In genomic region chr6:86683872-86684654, GRCm38 (mm10) we compare ENCODE assay signal across 8 mouse cellular contexts. TPM values are rescaled to one million over a fixed set of nuclear protein-coding genes. Genes with fewer than 3 reads are reported as not detected.
DNase-seq lines count a peak whose midpoint lies in the region; ATAC-seq and TF ChIP-seq lines count a peak whose summit lies in the region.

TSS of gene Snrnp27 (minus strand) at chr6:86684522.

- peak within 1 kb of the TSS; percentile 81 for H3K9ac ChIP-seq in ES-Bruce4 (ENCODE audit: low read depth, poor library complexity, severe bottlenecking)
- H3K9ac ChIP-seq in forebrain, embryonic 13.5 days, result peak within 1 kb of the TSS; percentile 91
- H3K9ac ChIP-seq in liver, postnatal 0 days (replicated peaks), result peak within 1 kb of the TSS; percentile 94
- peak within 1 kb of the TSS; percentile 84 for H3K9ac ChIP-seq in neural tube, embryonic 14.5 days (replicated peaks; ENCODE audit: low read depth, low read length)

- H3K4me1 ChIP-seq in ES-Bruce4 (ENCODE audit: control insufficient read depth, insufficient read depth, low read length), result no peaks in the 10 kb centered on the region
- H3K4me1 ChIP-seq in forebrain, embryonic 13.5 days, result peaks cover 16% of the 10 kb centered on the region
- H3K4me1 ChIP-seq in liver, postnatal 0 days (ENCODE audit: insufficient read depth), result peaks cover 8% of the 10 kb centered on the region
- peaks cover 5% of the 10 kb centered on the region for H3K4me1 ChIP-seq in neural tube, embryonic 14.5 days (ENCODE audit: control insufficient read depth, insufficient read depth, low read length)

- DNase-seq in heart, postnatal 10 days, result peak; percentile 95 to 96
- DNase-seq in large intestine, adult 2 months (ENCODE audit: low read depth, low spot score), result peak; percentile 83
- peak; percentile 95 for DNase-seq in liver, postnatal 0 days
- peak; percentile 93 for DNase-seq in testis, postnatal 10 days (ENCODE audit: low spot score)

- TF ChIP-seq POLR2A in ES-Bruce4 (IDR thresholded peaks at IDR 0.05; ENCODE audit: insufficient read depth, low read length), result peak; percentile 39

- intact Hi-C loops in heart, postnatal 10 days (cut with DNase I), result loop anchor here (5.0 kb wide), 1 partner anchor 247 kb away; the partner anchor contains the start of gene C87436

- peak within 1 kb of the TSS; percentile 75; the same call in 1 of the 2 replicates for H3K27ac ChIP-seq in ES-Bruce4 (ENCODE audit: insufficient read depth, low read length)
- no peak within 1 kb of the TSS for H3K27ac ChIP-seq in forebrain, embryonic 13.5 days
- H3K27ac ChIP-seq in liver, postnatal 0 days (ENCODE audit: low read depth), result peak within 1 kb of the TSS; percentile 93
- 0 out of 2 replicates have a peak within 1 kb of the TSS, but pooled peaks have one; percentile 16 for H3K27ac ChIP-seq in neural tube, embryonic 14.5 days (ENCODE audit: low read depth, low read length)

- H3K4me3 ChIP-seq in ES-Bruce4 (ENCODE audit: low read depth, low read length), result peak within 1 kb of the TSS; percentile 91
- peak within 1 kb of the TSS; percentile 93 for H3K4me3 ChIP-seq in forebrain, embryonic 13.5 days
- peak within 1 kb of the TSS; percentile 83 for H3K4me3 ChIP-seq in liver, postnatal 0 days (ENCODE audit: low read depth, low read length)
- peak within 1 kb of the TSS; percentile 83 for H3K4me3 ChIP-seq in neural tube, embryonic 14.5 days (ENCODE audit: low read depth, low read length)

- peaks cover 20% of the 10 kb centered on the region for H3K36me3 ChIP-seq in ES-Bruce4 (ENCODE audit: control insufficient read depth, insufficient read depth, low read length, poor library complexity, severe bottlenecking)
- H3K36me3 ChIP-seq in forebrain, embryonic 13.5 days (ENCODE audit: poor library complexity, severe bottlenecking), result peaks cover 40% of the 10 kb centered on the region
- peaks cover 27% of the 10 kb centered on the region for H3K36me3 ChIP-seq in liver, postnatal 0 days (replicated peaks; ENCODE audit: insufficient read depth, low read length)
- peaks cover 32% of the 10 kb centered on the region for H3K36me3 ChIP-seq in neural tube, embryonic 14.5 days (ENCODE audit: control insufficient read depth, insufficient read depth, low read length)

- no peaks in the 10 kb centered on the region for H3K27me3 ChIP-seq in ES-Bruce4 (ENCODE audit: control insufficient read depth, insufficient read depth, low read length, poor library complexity, severe bottlenecking)
- H3K27me3 ChIP-seq in forebrain, embryonic 13.5 days, result no peaks in the 10 kb centered on the region
- no peaks in the 10 kb centered on the region for H3K27me3 ChIP-seq in liver, postnatal 0 days (ENCODE audit: insufficient read depth, low read length)
- no peaks in the 10 kb centered on the region for H3K27me3 ChIP-seq in neural tube, embryonic 14.5 days (ENCODE audit: control insufficient read depth, insufficient read depth, low read length)

- no peaks in the 10 kb centered on the region for H3K9me3 ChIP-seq in ES-Bruce4 (replicated peaks; ENCODE audit: control insufficient read depth, insufficient read depth, low read length, poor library complexity, severe bottlenecking)
- no peaks in the 10 kb centered on the region for H3K9me3 ChIP-seq in forebrain, embryonic 13.5 days (replicated peaks)
- no peaks in the 10 kb centered on the region for H3K9me3 ChIP-seq in liver, postnatal 0 days (ENCODE audit: low read length)
- H3K9me3 ChIP-seq in neural tube, embryonic 14.5 days (ENCODE audit: control insufficient read depth, low read length), result no peaks in the 10 kb centered on the region

- peak; percentile 85 for ATAC-seq in cerebellum, adult (ENCODE audit: insufficient number of reproducible peaks, low FRiP score, low TSS enrichment)
- ATAC-seq in forebrain, embryonic 13.5 days, result peak; percentile 93
- peak; percentile 99 for ATAC-seq in liver, postnatal 0 days
- peak; percentile 83 for ATAC-seq in neural tube, embryonic 14.5 days (ENCODE audit: low read depth)

- WGBS in forebrain, embryonic 13.5 days, result 3% methylated on average over 36 of the region's 36 CpGs
- WGBS in large intestine, adult 2 months, result 1% methylated on average over 36 of the region's 36 CpGs
- WGBS in liver, postnatal 0 days (ENCODE audit: insufficient replicate concordance), result 2% methylated on average over 36 of the region's 36 CpGs
- 3% methylated on average over 36 of the region's 36 CpGs for WGBS in neural tube, embryonic 14.5 days

- H3K4me2 ChIP-seq in forebrain, embryonic 13.5 days, result peak within 1 kb of the TSS; percentile 80
- H3K4me2 ChIP-seq in liver, postnatal 0 days (ENCODE audit: low read depth, low read length), result peak within 1 kb of the TSS; percentile 92
- H3K4me2 ChIP-seq in neural tube, embryonic 14.5 days (ENCODE audit: low read depth, low read length), result peak within 1 kb of the TSS; percentile 83

- 0 out of 2 replicates have a peak, but pooled peaks have one; percentile 43 for TF ChIP-seq EP300 in ES-Bruce4 (IDR thresholded peaks at IDR 0.05; ENCODE audit: insufficient read depth, low read depth, low read length)
- TF ChIP-seq EP300 in liver, postnatal 0 days (IDR thresholded peaks at IDR 0.05; ENCODE audit: low read depth), result peak; percentile 68

- no peak for TF ChIP-seq CTCF in ES-Bruce4 (IDR thresholded peaks at IDR 0.05; ENCODE audit: low read depth, low read length)
- TF ChIP-seq CTCF in liver, postnatal 0 days (IDR thresholded peaks at IDR 0.05; ENCODE audit: low read depth), result no peak

RNA-seq across cellular contexts. Expression of gene Snrnp27, which starts in this region (rescaled TPM):
- 83.1 and 93.5 TPM in 2 replicates for polyA plus RNA-seq in ES-Bruce4 (2011; ENCODE audit: insufficient read depth, insufficient read length, low read depth, missing spikeins)
- polyA plus RNA-seq in forebrain, embryonic 13.5 days (2015; fragmentation: Nextera tagmentation; extraction: Ambion mirVana), result 126 and 145 TPM in 2 replicates
- 10 to 100 TPM; 45.9 to 47.1 TPM for total RNA-seq in heart, postnatal 10 days (2021)
- 7.4 and 8.6 TPM in 2 replicates for polyA plus RNA-seq in large intestine, adult 2 months (2012; rRNA removed)
- polyA plus RNA-seq in liver, postnatal 0 days (2015; fragmentation: Nextera tagmentation; extraction: Ambion mirVana), result 40.5 and 41.1 TPM in 2 replicates
- 97.0 and 97.4 TPM in 2 replicates for polyA plus RNA-seq in neural tube, embryonic 14.5 days (2014; fragmentation: Nextera tagmentation; extraction: Ambion mirVana)
